Mouse (Mus musculus) v-Abl transformed pro-B cells (cell line): ENCODE results near the gene Iqcf5.

ENCODE experiments used
- in situ Hi-C, 2 experiments: fragments of 400-800 bp; cut with MboI; formaldehyde crosslinking; loops; one replicate each; pipeline ENCODE4 v1.15.1; 2025; ENCODE audit not compliant: unreplicated experiment in 2 of 2

Iqcf5 gene

GRCm38 (mm10) chr9:106514273-106514672 is at the start of gene Iqcf5:
Gene Iqcf5, plus strand, starts transcription at chr9:106514573.
- in situ Hi-C loops: no loop called here

DNA sequence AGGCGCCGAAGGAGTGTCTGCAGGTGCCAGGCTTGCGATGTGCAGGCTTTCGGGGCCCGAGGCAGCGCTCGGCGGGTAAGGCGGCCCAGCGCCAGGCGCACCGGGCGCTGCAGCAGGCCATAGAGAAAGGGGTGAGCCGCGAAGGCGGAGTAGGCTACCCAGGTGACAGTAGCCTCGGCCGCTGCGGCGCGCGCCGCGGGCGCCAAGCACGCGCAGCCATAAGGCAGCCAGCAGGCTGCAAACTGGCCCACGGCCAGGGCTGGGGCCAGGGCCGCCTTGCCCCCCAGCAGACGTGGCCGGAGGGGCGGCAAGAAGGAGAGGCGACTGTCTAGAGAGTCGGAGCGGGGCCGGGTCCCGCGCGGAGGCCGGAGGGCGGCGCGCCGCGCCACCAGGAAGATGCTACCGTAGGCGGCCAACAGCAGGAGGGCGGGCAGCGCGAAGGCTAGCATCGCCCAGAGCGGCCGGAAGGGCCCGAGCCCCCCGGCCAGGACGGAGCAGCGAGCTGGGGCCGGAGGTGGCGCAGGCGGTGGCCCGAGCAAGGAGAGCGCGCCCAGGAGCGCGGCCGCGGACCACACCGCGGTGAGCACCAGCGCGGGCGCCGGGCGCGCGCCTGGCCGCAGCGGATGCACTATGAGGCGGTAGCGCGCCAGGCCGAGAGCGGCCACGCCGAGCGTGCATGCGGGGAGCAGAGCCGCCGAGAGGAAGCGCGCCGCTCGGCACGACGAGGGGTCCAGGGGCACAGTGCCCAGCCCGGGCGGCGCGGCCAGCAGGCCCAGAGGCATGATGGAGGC is 49.4 kb upstream of the Iqcf5 start:
- in situ Hi-C loops: loop anchor here in 1 of 2 experiments (25.0 kb wide), 1 partner anchor 628 kb away; the partner anchor contains the start of gene Col6a6

DNA sequence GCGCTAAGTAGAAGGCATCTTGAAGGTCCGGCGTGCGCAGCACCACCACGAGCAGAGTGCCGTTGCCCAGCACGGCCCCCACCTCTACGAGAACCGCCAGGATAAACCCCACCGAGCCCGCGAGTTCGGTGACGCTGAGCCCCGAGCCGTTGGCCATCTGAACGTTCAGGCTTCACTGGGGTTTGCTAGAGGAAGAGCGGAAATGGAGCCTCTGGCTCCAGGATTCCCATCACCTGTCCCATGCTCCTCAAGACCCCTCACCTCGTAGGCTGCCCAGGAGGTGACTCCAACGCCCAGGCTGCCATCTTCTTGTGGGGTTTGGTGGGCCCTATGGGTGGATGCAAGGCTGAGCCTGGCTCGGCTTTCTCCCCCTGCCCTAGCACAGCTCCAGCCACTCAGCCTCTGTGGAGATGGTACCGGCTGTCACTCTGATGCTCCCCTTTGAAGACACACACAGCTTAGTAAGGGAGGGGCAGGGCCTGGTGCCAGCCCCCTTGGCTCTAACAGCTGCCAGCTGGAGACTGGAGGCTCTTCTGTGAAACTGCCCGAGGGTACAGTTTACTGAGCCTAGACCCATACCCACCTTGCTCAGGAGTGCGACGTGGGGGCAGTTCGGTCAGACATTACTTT is 48.7 kb upstream of the Iqcf5 start, which contains the start of gene Gpr62:
Gene Gpr62, minus strand, starts transcription at position 368 of the 630 bp plus-strand sequence.
- in situ Hi-C loops: loop anchor here in 1 of 2 experiments (25.0 kb wide), 1 partner anchor 628 kb away; the partner anchor contains the start of gene Col6a6

- in situ Hi-C loops: loop anchor here in 1 of 2 experiments (25.0 kb wide), 1 partner anchor 629 kb away; the partner anchor contains the start of gene Col6a6
Observed at GRCm38 (mm10) chr9:106466721-106467120, 47.7 kb upstream of the Iqcf5 start.

DNA sequence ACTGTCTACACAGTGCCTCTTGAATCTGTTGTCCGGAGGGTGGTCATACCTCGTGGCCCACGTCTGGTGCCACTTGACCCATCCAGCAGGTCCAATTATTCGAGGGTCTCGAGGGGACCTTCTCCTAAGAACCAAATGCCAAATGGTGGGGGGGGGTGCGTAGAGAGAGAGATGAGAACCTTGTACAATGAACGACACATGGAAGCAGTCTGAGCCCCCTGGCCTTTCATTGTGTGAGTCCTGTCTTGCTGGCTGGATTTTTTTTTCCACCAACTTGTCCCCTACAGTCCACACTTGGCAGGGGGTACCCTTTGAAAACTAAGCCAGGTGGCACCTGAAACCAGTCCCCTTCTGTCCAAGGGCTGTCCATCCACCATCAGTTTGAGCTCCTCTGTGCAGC is 46.6 kb upstream of the Iqcf5 start:
- in situ Hi-C loops: loop anchor here in 1 of 2 experiments (25.0 kb wide), 1 partner anchor 630 kb away; the partner anchor contains the start of gene Col6a6

DNA sequence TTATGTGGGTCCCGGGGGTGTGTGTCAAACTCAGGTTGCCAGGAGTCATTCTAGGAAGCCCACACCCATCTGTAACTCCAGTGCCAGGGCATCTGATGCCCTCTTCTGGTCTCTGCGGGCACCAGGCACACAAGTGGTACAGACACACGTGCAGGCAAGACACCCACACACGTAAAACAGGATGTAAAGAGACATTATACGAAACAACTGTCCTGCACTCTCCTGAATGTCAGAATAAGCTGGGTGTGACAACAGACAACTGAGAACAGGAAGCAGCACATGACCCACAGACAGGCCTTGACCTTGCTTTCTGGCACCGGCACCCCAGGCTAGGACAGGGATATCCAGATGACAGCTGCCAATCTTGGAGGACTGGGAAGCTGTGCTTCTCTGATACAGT is 45.1 kb upstream of the Iqcf5 start:
- in situ Hi-C loops: loop anchor here in 1 of 2 experiments (25.0 kb wide), 1 partner anchor 632 kb away; the partner anchor contains the start of gene Col6a6

DNA sequence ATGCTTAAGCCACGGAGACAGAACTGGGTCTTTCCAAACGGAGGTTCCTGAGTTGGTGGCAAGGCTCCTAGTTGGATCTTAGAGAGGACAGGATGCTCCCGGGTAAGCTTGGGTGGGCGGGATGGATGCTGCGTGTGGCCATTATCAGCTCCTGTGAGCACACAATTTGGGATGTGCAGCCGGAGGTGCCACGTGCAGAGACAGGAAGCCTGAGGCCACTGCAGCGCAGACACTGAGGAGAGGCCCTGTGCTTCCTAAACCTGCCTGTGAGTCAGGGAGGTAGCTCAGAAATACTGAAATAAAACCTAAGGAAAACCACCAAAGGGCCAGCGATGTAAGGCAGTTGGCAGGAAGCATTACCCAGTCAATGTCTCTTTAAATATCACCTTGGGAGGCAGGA is 44.6 kb upstream of the Iqcf5 start:
- in situ Hi-C loops: loop anchor here (10.0 to 25.0 kb wide), 2 partner anchors 45 to 632 kb away; partner anchors contain the start of genes Col6a6 (in 1 of the 2) and Rpl29 (in 1 of the 2)

GRCm38 (mm10) chr9:106470991-106471750 is 43.2 kb upstream of the Iqcf5 start:
- in situ Hi-C loops: loop anchor here (10.0 to 25.0 kb wide), 2 partner anchors 46 to 634 kb away; partner anchors contain the start of genes Col6a6 (in 1 of the 2) and Rpl29 (in 1 of the 2)

DNA sequence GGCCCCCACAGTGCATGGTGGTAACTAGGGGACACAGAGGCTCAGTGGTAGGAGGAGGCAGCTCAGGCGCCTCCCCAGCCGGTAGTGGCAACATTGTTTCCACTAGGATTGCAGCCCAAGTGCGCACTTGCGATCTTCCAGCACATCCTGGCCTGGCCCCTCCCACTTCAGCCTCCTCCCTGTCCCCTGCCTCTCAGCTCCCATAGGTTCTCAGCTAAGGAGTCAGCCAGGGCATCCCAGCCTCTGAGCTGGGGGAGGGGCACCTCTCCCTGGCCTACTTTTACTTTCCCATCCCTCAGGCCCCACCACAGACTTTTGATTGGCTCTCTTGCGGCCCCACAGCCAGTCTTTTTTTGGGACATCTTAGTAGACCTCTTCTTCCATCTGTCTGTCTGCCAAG is 42.5 kb upstream of the Iqcf5 start:
- in situ Hi-C loops: loop anchor here (10.0 to 25.0 kb wide), 2 partner anchors 47 to 635 kb away; partner anchors contain the start of genes Col6a6 (in 1 of the 2) and Rpl29 (in 1 of the 2)

DNA sequence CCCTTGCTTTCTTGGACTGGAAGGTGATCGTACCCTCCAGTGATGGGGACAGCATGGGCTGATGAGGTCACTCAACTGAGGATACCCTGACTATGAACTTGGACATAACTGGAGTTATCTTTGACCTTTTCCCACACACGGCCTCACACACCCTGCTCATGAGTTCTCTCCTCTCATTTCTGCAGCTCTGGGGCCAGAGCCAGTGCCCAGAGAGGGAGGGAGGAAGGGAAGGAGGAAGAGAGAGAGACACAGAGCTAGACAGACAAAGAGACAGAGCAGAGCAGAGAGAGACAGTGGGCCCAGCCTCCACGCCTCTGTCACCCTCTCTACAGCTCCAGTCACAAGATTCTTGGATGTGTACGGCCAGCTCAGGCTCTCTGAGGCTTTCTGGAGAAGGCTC is 42.1 kb upstream of the Iqcf5 start:
- in situ Hi-C loops: loop anchor here (10.0 to 25.0 kb wide), 2 partner anchors 48 to 635 kb away; partner anchors contain the start of genes Col6a6 (in 1 of the 2) and Rpl29 (in 1 of the 2)

GRCm38 (mm10) chr9:106473081-106473752 is 41.2 kb upstream of the Iqcf5 start:
- in situ Hi-C loops: loop anchor here (10.0 to 25.0 kb wide), 2 partner anchors 48 to 636 kb away; partner anchors contain the start of genes Col6a6 (in 1 of the 2) and Rpl29 (in 1 of the 2)

DNA sequence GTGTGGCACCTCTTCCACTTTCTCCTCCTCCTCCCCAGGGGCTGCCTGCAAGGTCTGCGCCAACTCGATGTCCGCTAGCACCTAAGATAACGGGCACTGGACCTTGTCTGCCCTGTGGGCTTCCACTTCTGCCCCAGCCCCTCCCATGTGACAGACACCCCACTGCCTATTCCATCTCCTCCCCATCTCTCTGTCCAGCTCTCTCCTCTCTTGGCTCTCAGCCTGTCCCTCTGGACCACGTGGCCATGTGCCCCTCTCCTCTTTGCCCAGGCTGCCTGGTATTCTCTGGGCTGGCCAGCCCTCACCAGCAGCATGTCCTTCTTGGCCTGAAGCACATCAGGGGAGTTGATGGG is 40.6 kb upstream of the Iqcf5 start:
- in situ Hi-C loops: loop anchor here (10.0 to 25.0 kb wide), 2 partner anchors 49 to 636 kb away; partner anchors contain the start of genes Col6a6 (in 1 of the 2) and Rpl29 (in 1 of the 2)

GRCm38 (mm10) chr9:106474456-106474855 is 39.9 kb upstream of the Iqcf5 start:
- in situ Hi-C loops: loop anchor here (10.0 to 25.0 kb wide), 2 partner anchors 50 to 637 kb away; partner anchors contain the start of genes Col6a6 (in 1 of the 2) and Rpl29 (in 1 of the 2)

DNA sequence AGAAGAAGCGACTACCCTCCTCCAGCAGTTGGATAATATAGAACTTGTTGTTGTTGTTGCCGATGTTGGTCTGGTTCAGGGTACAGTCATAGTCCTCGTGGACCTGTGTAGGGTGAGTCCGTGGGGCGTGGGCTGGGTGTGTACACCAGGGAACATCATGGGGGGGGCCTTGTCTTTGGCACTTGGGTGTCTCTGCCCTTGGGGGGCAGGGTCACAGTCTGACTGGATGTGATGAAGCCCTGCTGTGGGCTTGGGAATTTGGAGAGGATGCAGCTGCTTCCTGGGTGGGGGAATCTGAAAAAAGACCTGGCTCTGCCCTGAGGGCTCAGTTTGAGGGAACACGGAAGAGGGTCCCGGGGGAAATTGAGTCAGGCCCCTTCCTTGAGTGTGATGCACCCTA is 39.3 kb upstream of the Iqcf5 start:
- in situ Hi-C loops: loop anchor here (5.0 to 10.0 kb wide), 2 partner anchors 50 to 258 kb away; partner anchors contain the start of gene Rpl29 (in 1 of the 2)

DNA sequence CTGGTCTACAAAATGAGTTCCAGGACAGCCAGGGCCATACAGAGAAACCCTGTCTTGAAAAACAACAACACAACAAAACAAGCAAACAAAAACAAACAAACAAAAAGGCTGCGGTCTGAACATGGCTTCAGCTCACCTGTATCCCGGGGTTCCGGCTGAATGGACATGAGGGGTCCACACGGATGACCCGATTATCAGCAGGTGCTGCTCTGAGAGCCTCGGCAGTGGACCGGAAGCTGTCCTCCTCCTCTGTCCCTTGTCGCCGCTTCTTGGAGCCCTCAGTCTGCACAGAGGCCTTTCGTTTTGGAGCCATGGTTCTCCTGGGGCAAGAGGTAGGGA is 38.7 kb upstream of the Iqcf5 start, which contains the start of gene Rrp9:
Gene Rrp9, plus strand, starts transcription at position 301 of the 339 bp plus-strand sequence.
- in situ Hi-C loops: loop anchor here (5.0 to 10.0 kb wide), 2 partner anchors 51 to 258 kb away; partner anchors contain the start of gene Rpl29 (in 1 of the 2)

DNA sequence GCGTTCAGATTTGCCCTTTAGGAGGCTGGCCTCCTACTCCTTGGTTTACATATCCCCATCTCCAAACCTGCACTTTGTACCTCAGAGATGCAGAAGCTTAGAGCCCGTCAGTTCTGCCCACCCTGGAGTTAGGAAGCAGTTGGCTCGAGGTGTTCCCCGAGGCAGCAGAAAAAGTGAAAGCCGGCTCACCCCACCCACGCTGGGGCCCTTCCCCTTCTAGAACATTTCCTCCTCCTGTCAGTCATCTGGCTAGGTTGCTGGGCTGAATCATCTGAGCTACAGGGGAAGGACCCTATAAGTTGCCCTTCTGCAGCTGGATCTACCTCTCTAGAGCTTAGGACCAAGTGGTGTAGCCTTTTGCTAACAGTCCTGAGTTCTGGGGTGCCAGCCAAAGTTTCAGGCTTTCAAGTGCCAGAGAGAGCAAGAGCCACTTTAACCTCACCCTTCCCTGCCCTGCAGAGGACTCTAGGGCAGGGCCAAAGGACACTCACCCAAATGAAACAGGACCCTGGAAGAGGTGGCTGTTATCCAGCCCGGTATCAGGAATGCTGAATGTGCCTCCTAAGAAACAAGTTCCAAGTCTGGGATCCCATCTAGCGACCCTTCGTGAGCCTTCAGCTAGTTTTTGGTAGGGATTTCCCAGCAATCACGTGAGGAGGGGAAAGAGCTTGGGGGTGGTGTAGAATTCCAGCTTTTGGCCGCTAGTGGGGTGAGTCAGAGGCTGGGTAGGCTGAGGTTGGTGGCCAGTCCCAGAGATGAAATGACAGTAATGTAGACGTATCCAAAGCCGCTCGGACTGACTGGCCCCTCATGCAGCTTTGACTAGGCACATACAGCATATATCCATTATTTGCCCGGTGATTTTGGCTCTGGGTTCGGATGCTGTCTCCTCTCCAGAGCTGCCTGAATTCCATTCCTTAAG is 38.1 kb upstream of the Iqcf5 start:
- in situ Hi-C loops: loop anchor here (5.0 to 10.0 kb wide), 2 partner anchors 51 to 259 kb away; partner anchors contain the start of gene Rpl29 (in 1 of the 2)

DNA sequence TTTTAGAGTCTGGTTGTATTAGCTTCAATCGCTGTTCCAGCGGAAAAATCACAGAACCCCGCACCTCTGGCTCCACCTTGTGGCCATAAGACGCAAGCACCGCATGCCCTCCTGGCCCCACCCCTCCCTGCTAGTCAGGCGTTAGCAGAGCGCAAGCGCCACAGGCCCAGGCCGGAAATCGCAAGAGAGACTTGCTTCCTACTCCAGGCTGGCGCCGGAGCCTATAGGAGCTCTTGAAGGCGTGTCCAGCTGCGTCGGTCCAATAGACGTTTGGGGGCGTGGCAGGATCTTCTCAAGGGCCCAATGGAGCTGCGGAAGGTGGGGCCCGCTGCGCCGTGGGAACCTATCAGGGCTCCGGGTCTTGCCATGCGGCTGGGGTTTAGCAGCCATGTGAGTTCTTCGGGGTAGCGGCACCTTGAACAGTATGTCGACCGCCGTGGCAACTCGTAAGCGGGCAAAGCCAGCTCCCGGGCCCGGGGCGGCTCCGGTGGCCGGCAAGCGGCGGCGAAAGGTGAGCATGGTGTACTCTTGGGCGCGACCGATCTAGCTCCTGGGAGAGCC is 37.4 kb upstream of the Iqcf5 start, which contains the start of gene Parp3:
Gene Parp3, minus strand, starts transcription at position 26 of the 561 bp plus-strand sequence.
- in situ Hi-C loops: loop anchor here (5.0 to 10.0 kb wide), 2 partner anchors 52 to 260 kb away; partner anchors contain the start of gene Rpl29 (in 1 of the 2)
